Mouse (Mus musculus) right cerebral cortex, postnatal 10 days (tissue): ENCODE results near the gene Inpp5k.
"Not testable (repeated sequence)": the region's sequence is repeated elsewhere in the genome, so short reads cannot be mapped to it uniquely, and the experiment has no call there.

Source experiments
- DNase-seq, 2 experiments: peaks; one replicate each; pipeline ENCODE4 v3.0.0; 2021; ENCODE audit warnings: low spot score in 2 of 2

Gene Inpp5k

DNA sequence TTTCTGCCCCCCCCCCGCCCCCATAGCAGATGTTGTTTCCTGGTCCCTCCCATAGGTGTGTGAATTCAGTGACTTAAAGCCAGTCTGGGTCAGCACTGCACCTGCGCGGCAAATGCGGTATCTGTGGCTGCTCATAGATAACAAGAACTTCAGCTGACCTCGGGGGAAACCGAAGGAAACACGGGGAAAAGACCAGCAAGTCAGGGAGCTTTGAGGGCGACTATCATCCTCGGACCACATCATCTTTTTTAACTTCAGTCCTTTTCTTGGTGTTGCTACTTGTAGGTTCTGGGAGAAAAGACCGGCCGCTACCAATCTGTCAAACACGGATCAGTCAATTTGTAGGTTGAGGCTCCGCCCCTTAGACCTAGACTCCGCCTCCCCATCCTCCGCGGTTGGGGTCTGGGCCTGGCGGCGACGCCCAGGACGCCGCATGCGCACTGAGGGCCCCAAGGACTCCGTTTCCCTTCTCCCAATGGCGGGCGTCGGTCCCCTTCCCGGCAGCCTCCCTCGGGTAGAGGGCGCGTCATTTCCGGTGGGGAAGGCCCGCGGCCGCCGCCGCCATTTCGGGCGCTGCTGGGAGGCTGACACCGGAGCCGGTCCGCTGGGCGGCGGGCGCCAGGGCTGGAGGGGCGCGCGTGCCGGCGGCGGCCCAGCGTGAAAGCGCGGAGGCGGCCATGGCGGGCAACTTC, 48.1 kb downstream of the Inpp5k start, which contains the start of gene Crk:
TSS of gene Crk (plus strand) at position 513 of the 692 bp plus-strand sequence.
- DNase-seq = peak; percentile 97 to 98

DNA sequence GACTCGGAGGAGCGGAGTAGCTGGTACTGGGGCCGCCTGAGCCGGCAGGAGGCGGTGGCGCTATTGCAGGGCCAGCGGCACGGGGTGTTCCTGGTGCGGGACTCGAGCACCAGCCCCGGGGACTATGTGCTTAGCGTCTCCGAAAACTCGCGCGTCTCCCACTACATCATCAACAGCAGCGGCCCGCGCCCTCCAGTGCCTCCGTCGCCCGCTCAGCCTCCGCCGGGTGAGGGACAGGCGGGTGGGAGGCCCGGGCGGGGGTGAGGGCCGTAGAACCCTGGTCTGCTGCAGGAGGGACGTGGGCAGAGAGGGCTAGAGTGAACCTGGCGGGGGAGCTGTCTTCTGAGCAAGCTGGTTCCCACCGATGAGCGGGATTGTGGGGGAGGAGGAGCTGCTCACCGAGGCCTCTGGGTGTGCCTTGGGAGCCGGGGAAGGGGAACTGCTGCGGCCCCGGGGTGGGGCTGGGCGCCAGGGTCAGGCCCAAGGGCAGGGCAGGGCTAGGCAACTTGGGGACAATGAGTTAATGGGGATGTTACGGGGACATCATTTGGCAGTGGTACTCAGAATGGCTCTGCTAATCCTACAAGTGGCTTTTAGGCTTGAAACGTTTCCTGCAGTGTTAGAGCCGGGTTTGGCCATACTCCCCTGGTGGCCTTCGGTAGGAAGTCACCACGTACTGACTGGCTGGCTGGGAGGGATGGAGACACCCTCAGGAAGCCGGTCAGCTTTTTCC, 48.8 kb downstream of the Inpp5k start:
- DNase-seq = peak; percentile 66 to 74

DNA sequence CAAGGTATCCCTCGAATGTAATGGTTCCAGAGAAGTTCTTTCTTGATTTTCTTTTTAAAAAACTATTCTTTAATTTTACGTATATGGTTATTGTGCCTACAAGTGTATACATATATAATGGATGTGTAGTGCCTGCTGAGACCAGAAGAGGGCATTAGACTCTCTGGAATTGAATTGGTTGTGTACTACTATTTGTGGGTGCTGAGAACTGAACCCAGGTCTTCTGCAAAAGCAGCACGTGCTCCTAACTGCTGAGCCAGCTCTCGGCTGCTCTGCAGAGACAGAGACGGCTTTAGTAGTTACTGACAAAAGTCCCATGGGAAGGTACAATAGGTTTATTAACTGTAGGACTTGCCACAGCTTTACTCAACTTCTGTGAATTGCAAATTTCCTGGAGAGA, 53.7 kb downstream of the Inpp5k start:
- DNase-seq = no peak

GRCm38 (mm10) chr11:75684956-75685355, 54.2 kb downstream of the Inpp5k start:
- no peak for DNase-seq

GRCm38 (mm10) chr11:75687343-75687993, 56.7 kb downstream of the Inpp5k start:
- DNase-seq = no peak

- no peak for DNase-seq
These were observed 57.3 kb downstream of the Inpp5k start for GRCm38 (mm10) chr11:75688132-75688531.

DNA sequence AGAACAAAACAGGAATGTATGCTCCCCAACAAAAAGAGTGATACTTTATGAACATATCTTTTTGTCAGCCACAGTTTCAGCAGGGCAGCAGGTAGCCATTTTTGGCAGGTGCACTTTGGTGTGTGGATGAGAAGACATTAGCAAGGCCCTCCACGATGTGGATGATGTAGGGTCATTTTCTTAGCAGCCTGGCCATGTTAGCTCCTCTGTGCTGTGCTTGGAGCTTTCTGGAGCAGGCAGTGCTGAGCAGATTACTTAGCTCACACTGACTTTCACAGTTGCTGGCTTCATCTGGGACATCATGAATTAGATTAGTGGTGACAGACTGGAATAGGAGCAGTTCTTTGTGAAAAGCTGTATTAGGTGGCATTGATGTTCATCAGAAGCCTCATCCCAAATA, 59.2 kb downstream of the Inpp5k start:
- DNase-seq = no peak

GRCm38 (mm10) chr11:75691047-75691446, 60.3 kb downstream of the Inpp5k start:
- DNase-seq = no peak

- DNase-seq = no peak
These were observed 62.8 kb downstream of the Inpp5k start for GRCm38 (mm10) chr11:75693570-75693969.

- not testable (repeated sequence) for DNase-seq
These were observed 66.7 kb downstream of the Inpp5k start for GRCm38 (mm10) chr11:75697464-75697863.
